Mouse (Mus musculus) embryonic fibroblast, embryonic 13.5 days (primary cell): ENCODE measurements around the gene Rundc1.

Experiments
- CTCF ChIP-seq: IDR thresholded peaks from 2 replicates; pipeline ENCODE4 v1.5.1; 2011; ENCODE audit warnings: mild to moderate bottlenecking, control low read depth, low read length, moderate library complexity, borderline replicate concordance; ENCODE audit not compliant: insufficient read depth
- POLR2A ChIP-seq: IDR thresholded peaks from 2 replicates; pipeline ENCODE4 v1.6.1; 2011; ENCODE audit warnings: low read depth, mild to moderate bottlenecking, control low read depth, low read length, moderate library complexity

- peak; percentile 95 for TF ChIP-seq CTCF
- no peak for TF ChIP-seq POLR2A
Observed at GRCm38 (mm10) chr11:101395110-101395509, 29.8 kb upstream of the Rundc1 start.
